Mouse (Mus musculus): ENCODE measurements around the gene Xxylt1. TPM values are rescaled to one million over a fixed set of nuclear protein-coding genes. Genes with fewer than 3 reads are reported as not detected.

Xxylt1 gene
- polyA plus RNA-seq, 1 experiment from 2014 or later, result 1.6 TPM

- 80% methylated on average over 8 of the region's 8 CpGs for WGBS (ENCODE audit: insufficient replicate concordance)
- Histone ChIP-seq H3K27me3 (ENCODE audit: insufficient read depth, low read length) (no peaks in the 10 kb centered on the region), H3K4me1 (ENCODE audit: insufficient read depth) (peaks cover 42% of the 10 kb centered on the region), H3K27ac (ENCODE audit: low read depth) (no peak overlapping the region), H3K9me3 (ENCODE audit: low read length) (no peaks in the 10 kb centered on the region), H3K4me3 (ENCODE audit: low read depth, low read length) (no peak overlapping the region), H3K4me2 (ENCODE audit: low read depth, low read length) (no peak overlapping the region), H3K9ac (replicated peaks) (no peak overlapping the region), H3K36me3 (replicated peaks; ENCODE audit: insufficient read depth, low read length) (no peaks in the 10 kb centered on the region)
- ATAC-seq (peak; percentile 51), DNase-seq (no peak)
- TF ChIP-seq CTCF (IDR thresholded peaks at IDR 0.05; ENCODE audit: low read depth), result no peak
- TF ChIP-seq EP300 (IDR thresholded peaks at IDR 0.05; ENCODE audit: low read depth), result no peak
Measured at GRCm38 (mm10) chr16:30961176-30961575, 120.1 kb downstream of the Xxylt1 start.

GRCm38 (mm10) chr16:30960266-30960665 lies 121.0 kb downstream of the Xxylt1 start:
- Histone ChIP-seq H3K4me3 (ENCODE audit: low read depth, low read length) (no peak overlapping the region), H3K36me3 (replicated peaks; ENCODE audit: insufficient read depth, low read length) (no peaks in the 10 kb centered on the region), H3K4me1 (ENCODE audit: insufficient read depth) (peaks cover 42% of the 10 kb centered on the region), H3K9me3 (ENCODE audit: low read length) (no peaks in the 10 kb centered on the region), H3K27me3 (ENCODE audit: insufficient read depth, low read length) (no peaks in the 10 kb centered on the region), H3K4me2 (ENCODE audit: low read depth, low read length) (no peak overlapping the region), H3K9ac (replicated peaks) (no peak overlapping the region; the same call in 1 of the 2 replicates), H3K27ac (ENCODE audit: low read depth) (peak overlapping the region; percentile 67; the same call in 1 of the 2 replicates)
- DNase-seq, result no peak
- ATAC-seq, result no peak
- 90% methylated on average over 4 of the region's 4 CpGs for WGBS (ENCODE audit: insufficient replicate concordance)
- TF ChIP-seq CTCF (IDR thresholded peaks at IDR 0.05; ENCODE audit: low read depth), result no peak
- TF ChIP-seq EP300 (IDR thresholded peaks at IDR 0.05; ENCODE audit: low read depth), result no peak

DNA sequence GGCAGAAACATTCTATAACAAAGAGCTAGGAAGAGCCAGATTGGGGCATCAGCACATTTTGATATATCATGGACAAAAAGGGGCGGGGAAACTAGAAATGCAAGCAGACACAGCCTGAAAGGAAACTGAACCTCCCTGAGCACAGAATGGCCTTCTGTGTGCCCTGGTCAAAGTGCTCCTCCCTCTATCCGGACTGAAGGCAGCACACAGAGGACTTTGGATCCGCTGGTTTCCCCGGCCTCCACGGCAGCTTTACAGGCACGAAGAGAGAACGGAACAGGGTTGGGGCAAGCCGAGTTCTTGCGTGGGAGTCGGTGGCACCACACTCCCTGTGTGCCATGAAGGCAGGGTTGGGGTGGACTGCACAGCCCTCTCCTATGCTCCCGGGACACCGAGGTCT lies 121.5 kb downstream of the Xxylt1 start:
- no peaks in the 10 kb centered on the region for H3K36me3 ChIP-seq (replicated peaks; ENCODE audit: insufficient read depth, low read length)
- 59% methylated on average over 12 of the region's 12 CpGs for WGBS (ENCODE audit: insufficient replicate concordance)
- ATAC-seq (peak; percentile 66), DNase-seq (no peak)
- H3K4me3 ChIP-seq (ENCODE audit: low read depth, low read length), result no peak overlapping the region
- no peak overlapping the region for H3K9ac ChIP-seq (replicated peaks)
- H3K4me2 ChIP-seq (ENCODE audit: low read depth, low read length), result no peak overlapping the region
- H3K4me1 ChIP-seq (ENCODE audit: insufficient read depth), result peaks cover 41% of the 10 kb centered on the region
- no peak for TF ChIP-seq EP300 (IDR thresholded peaks at IDR 0.05; ENCODE audit: low read depth)
- peak overlapping the region; percentile 67 for H3K27ac ChIP-seq (ENCODE audit: low read depth)
- H3K9me3 ChIP-seq (ENCODE audit: low read length), result no peaks in the 10 kb centered on the region
- no peaks in the 10 kb centered on the region for H3K27me3 ChIP-seq (ENCODE audit: insufficient read depth, low read length)

DNA sequence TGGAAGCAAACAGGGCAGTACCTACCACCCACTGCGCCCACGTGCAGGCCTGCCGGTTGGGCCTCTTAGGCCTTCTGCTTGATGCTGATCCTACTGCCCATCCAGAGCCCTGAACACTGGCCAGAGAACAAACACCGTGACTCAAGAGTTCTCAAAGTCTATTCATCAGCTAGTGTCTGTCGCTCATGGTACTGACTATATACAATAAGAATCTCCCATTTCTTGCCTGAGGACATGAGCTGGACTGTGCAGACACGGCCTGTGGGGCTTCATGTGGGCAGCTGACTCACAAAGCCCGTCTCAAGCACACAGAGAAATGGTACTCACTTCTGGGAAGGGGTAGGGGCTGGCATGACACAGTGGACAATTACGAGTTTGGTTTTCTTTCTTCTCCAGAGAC lies 125.1 kb downstream of the Xxylt1 start:
- Histone ChIP-seq H3K4me3 (ENCODE audit: low read depth, low read length) (no peak overlapping the region), H3K9ac (replicated peaks) (no peak overlapping the region), H3K36me3 (replicated peaks; ENCODE audit: insufficient read depth, low read length) (no peaks in the 10 kb centered on the region), H3K4me1 (ENCODE audit: insufficient read depth) (peaks cover 21% of the 10 kb centered on the region), H3K4me2 (ENCODE audit: low read depth, low read length) (no peak overlapping the region), H3K27me3 (ENCODE audit: insufficient read depth, low read length) (no peaks in the 10 kb centered on the region), H3K27ac (ENCODE audit: low read depth) (no peak overlapping the region), H3K9me3 (ENCODE audit: low read length) (no peaks in the 10 kb centered on the region)
- no peak for DNase-seq
- TF ChIP-seq CTCF (IDR thresholded peaks at IDR 0.05; ENCODE audit: low read depth), result no peak
- no peak for ATAC-seq
- WGBS (ENCODE audit: insufficient replicate concordance), result 90% methylated on average over 8 of the region's 8 CpGs

- H3K27ac ChIP-seq (ENCODE audit: low read depth), result no peak overlapping the region
- no peak for TF ChIP-seq CTCF (IDR thresholded peaks at IDR 0.05; ENCODE audit: low read depth)
- no peak for TF ChIP-seq EP300 (IDR thresholded peaks at IDR 0.05; ENCODE audit: low read depth)
- H3K4me3 ChIP-seq (ENCODE audit: low read depth, low read length), result no peak overlapping the region
- DNase-seq, result no peak
- H3K9me3 ChIP-seq (ENCODE audit: low read length), result no peaks in the 10 kb centered on the region
- no peak for ATAC-seq
- WGBS (ENCODE audit: insufficient replicate concordance), result 67% methylated on average over 1 of the region's 1 CpGs
- no peaks in the 10 kb centered on the region for H3K36me3 ChIP-seq (replicated peaks; ENCODE audit: insufficient read depth, low read length)
- H3K4me1 ChIP-seq (ENCODE audit: insufficient read depth), result peaks cover 18% of the 10 kb centered on the region
- H3K4me2 ChIP-seq (ENCODE audit: low read depth, low read length), result no peak overlapping the region
- no peak overlapping the region for H3K9ac ChIP-seq (replicated peaks)
- no peaks in the 10 kb centered on the region for H3K27me3 ChIP-seq (ENCODE audit: insufficient read depth, low read length)
Measured at GRCm38 (mm10) chr16:30948636-30949035, 132.6 kb downstream of the Xxylt1 start.

GRCm38 (mm10) chr16:30948216-30948615 lies 133.0 kb downstream of the Xxylt1 start:
- H3K9ac ChIP-seq (replicated peaks), result no peak overlapping the region
- H3K4me3 ChIP-seq (ENCODE audit: low read depth, low read length), result no peak overlapping the region
- no peak overlapping the region for H3K27ac ChIP-seq (ENCODE audit: low read depth)
- WGBS (ENCODE audit: insufficient replicate concordance), result 62% methylated on average over 4 of the region's 4 CpGs
- H3K4me1 ChIP-seq (ENCODE audit: insufficient read depth), result peaks cover 18% of the 10 kb centered on the region
- no peaks in the 10 kb centered on the region for H3K27me3 ChIP-seq (ENCODE audit: insufficient read depth, low read length)
- H3K36me3 ChIP-seq (replicated peaks; ENCODE audit: insufficient read depth, low read length), result no peaks in the 10 kb centered on the region
- H3K4me2 ChIP-seq (ENCODE audit: low read depth, low read length), result no peak overlapping the region
- no peaks in the 10 kb centered on the region for H3K9me3 ChIP-seq (ENCODE audit: low read length)
- ATAC-seq, result no peak
- no peak for TF ChIP-seq CTCF (IDR thresholded peaks at IDR 0.05; ENCODE audit: low read depth)
- TF ChIP-seq EP300 (IDR thresholded peaks at IDR 0.05; ENCODE audit: low read depth), result no peak
- no peak for DNase-seq

DNA sequence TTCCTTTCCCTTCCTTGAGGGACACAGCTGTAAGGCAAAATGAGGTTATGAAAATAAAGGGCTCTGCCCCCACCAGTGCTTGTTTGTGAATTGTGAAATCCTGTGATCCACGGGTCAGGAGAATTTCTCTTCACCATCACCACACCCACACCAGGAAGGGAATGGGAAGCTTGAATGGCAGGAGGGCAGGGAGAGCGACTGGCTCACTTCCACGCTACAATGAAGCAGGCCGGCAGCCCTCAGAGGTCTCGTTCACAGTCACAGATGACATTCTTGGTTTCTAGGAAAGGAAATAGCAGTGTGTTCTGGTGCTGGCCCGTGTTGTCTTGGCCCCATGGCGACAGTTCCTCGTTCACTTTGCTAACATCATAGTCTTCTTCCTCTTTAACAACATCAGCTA lies 136.3 kb downstream of the Xxylt1 start:
- H3K4me3 ChIP-seq (ENCODE audit: low read depth, low read length), result no peak overlapping the region
- no peak overlapping the region for H3K9ac ChIP-seq (replicated peaks)
- TF ChIP-seq CTCF (IDR thresholded peaks at IDR 0.05; ENCODE audit: low read depth), result no peak
- TF ChIP-seq EP300 (IDR thresholded peaks at IDR 0.05; ENCODE audit: low read depth), result no peak
- H3K27me3 ChIP-seq (ENCODE audit: insufficient read depth, low read length), result no peaks in the 10 kb centered on the region
- H3K4me2 ChIP-seq (ENCODE audit: low read depth, low read length), result no peak overlapping the region
- H3K4me1 ChIP-seq (ENCODE audit: insufficient read depth), result peaks cover 27% of the 10 kb centered on the region
- WGBS (ENCODE audit: insufficient replicate concordance), result 24% methylated on average over 8 of the region's 8 CpGs
- peak overlapping the region; percentile 57; the same call in 1 of the 2 replicates for H3K27ac ChIP-seq (ENCODE audit: low read depth)
- H3K9me3 ChIP-seq (ENCODE audit: low read length), result no peaks in the 10 kb centered on the region
- no peaks in the 10 kb centered on the region for H3K36me3 ChIP-seq (replicated peaks; ENCODE audit: insufficient read depth, low read length)
- peak; percentile 51 for ATAC-seq
- no peak for DNase-seq

Measured in liver, postnatal 0 days (tissue).